Mouse (Mus musculus): Measurements from ENCODE around the gene Lysmd2. TPM values are rescaled to one million over a fixed set of nuclear protein-coding genes. Genes with fewer than 3 reads are reported as not detected.

The Lysmd2 gene
- polyA plus RNA-seq, 1 experiment from 2014 or later = 16.5 TPM

GRCm38 (mm10) chr9:75683426-75684191, 58.1 kb downstream of the Lysmd2 start, which contains the start of gene Scg3:
Gene Scg3 (minus strand): TSS chr9:75684056.
- WGBS = 7% methylated on average over 42 of the region's 42 CpGs

GRCm38 (mm10) chr9:75684292-75684691, 58.8 kb downstream of the Lysmd2 start:
- no peaks in the 10 kb centered on the region for H3K36me3 ChIP-seq (replicated peaks)
- no peaks in the 10 kb centered on the region for H3K27me3 ChIP-seq (replicated peaks; ENCODE audit: low read depth, poor library complexity, severe bottlenecking)
- H3K4me1 ChIP-seq = peaks cover 8% of the 10 kb centered on the region
- H3K27ac ChIP-seq (replicated peaks) = peak overlapping the region; percentile 54; the same call in 1 of the 2 replicates
- DNase-seq (ENCODE audit: low spot score) = no peak
- peak overlapping the region; percentile 56 for H3K4me3 ChIP-seq
- H3K9me3 ChIP-seq = peaks cover 2% of the 10 kb centered on the region; the same call in 1 of the 2 replicates
- 73% methylated on average over 4 of the region's 4 CpGs for WGBS

More at GRCm38 (mm10) chr9:75683426-75684191, 58.1 kb downstream of the Lysmd2 start, which contains the start of gene Scg3:
- DNase-seq (ENCODE audit: low spot score) = peak; percentile 93
- H3K4me3 ChIP-seq = peak within 1 kb of the TSS; percentile 56
- no peaks in the 10 kb centered on the region for H3K9me3 ChIP-seq
- no peaks in the 10 kb centered on the region for H3K27me3 ChIP-seq (replicated peaks; ENCODE audit: low read depth, poor library complexity, severe bottlenecking)
- H3K36me3 ChIP-seq (replicated peaks) = no peaks in the 10 kb centered on the region
- peaks cover 8% of the 10 kb centered on the region for H3K4me1 ChIP-seq
- peak within 1 kb of the TSS; percentile 54 for H3K27ac ChIP-seq (replicated peaks)

- Histone ChIP-seq H3K27ac (replicated peaks) (no peak overlapping the region), H3K9me3 (peaks cover 5% of the 10 kb centered on the region; the same call in 1 of the 2 replicates), H3K36me3 (replicated peaks) (no peaks in the 10 kb centered on the region), H3K4me3 (no peak overlapping the region), H3K27me3 (replicated peaks; ENCODE audit: low read depth, poor library complexity, severe bottlenecking) (no peaks in the 10 kb centered on the region), H3K4me1 (peaks cover 8% of the 10 kb centered on the region)
- no peak for DNase-seq (ENCODE audit: low spot score)
- 73% methylated on average over 3 of the region's 3 CpGs for WGBS
Measured at GRCm38 (mm10) chr9:75684772-75685171, 59.2 kb downstream of the Lysmd2 start.

Other genes with a start within 250 kb of the Lysmd2 start
- 149 and 151 TPM in 2 replicates for gene Mapk6, start 215.7 kb upstream of the Lysmd2 start, polyA plus RNA-seq (2016; fragmentation: Nextera tagmentation; extraction: Ambion mirVana)
- 53.9 and 57.7 TPM in 2 replicates for gene Leo1, start 184.2 kb upstream of the Lysmd2 start, polyA plus RNA-seq (2016; fragmentation: Nextera tagmentation; extraction: Ambion mirVana)
- 81.0 and 99.2 TPM in 2 replicates for gene Tmod3, start 66.1 kb upstream of the Lysmd2 start, polyA plus RNA-seq (2016; fragmentation: Nextera tagmentation; extraction: Ambion mirVana)
- gene Tmod2, start 14.4 kb upstream of the Lysmd2 start, polyA plus RNA-seq (2016; fragmentation: Nextera tagmentation; extraction: Ambion mirVana) = 31.9 and 34.3 TPM in 2 replicates
- gene Scg3, start 58.3 kb downstream of the Lysmd2 start, polyA plus RNA-seq (2016; fragmentation: Nextera tagmentation; extraction: Ambion mirVana) = 9.9 and 10.0 TPM in 2 replicates
- 3.5 and 4.5 TPM in 2 replicates for gene Bmp5, start 149.6 kb downstream of the Lysmd2 start, polyA plus RNA-seq (2016; fragmentation: Nextera tagmentation; extraction: Ambion mirVana)